Mouse (Mus musculus) liver, embryonic 14.5 days (tissue): ENCODE measurements around the gene Znrf3.

ENCODE experiments used
- CTCF ChIP-seq: IDR thresholded peaks from 2 replicates; pipeline ENCODE4 v1.5.1; 2016; ENCODE audit warnings: antibody characterized with exemption, low read depth, control low read depth
- EP300 ChIP-seq: IDR thresholded peaks from 2 replicates; pipeline ENCODE4 v1.6.1; 2016; ENCODE audit warnings: antibody characterized with exemption, low read depth

DNA sequence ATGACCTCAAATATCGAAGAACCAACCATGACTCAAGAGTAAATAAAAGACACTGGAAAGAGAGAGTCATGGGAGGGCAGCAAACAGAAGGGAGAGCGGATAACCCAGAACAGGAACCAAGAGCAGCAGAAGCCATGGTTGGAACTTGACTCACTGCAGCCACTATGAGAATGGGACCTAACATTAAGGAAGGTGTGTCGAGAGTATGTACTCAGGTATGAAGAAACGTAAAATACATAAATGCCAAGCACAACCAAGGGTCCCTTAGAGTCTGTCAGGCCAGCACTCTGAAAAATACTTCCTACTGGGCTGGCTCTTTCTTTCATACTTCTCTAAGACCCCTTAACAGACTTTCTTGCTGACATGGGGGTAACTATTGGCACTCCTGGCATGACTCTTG is 100.9 kb downstream of the Znrf3 start:
- TF ChIP-seq CTCF (no peak), EP300 (no peak)
